ENCODE assay signal across 34 mouse cellular contexts in genomic region chr16:38594435-38594834, GRCm38 (mm10).
"Had no signal": no experiment of that assay in that cellular context is flagged by ENCODE, and none has a peak within 500 bp of the region (broad histone marks: within the 10 kb centered on the region; RNA-seq: fewer than 3 reads in every experiment).

No protein-coding gene starts in this region.

- H3K4me2 ChIP-seq: heart, embryonic 11.5 days; heart, embryonic 12.5 days; heart, embryonic 13.5 days; heart, embryonic 15.5 days; hindbrain, embryonic 12.5 days; hindbrain, embryonic 13.5 days; hindbrain, embryonic 14.5 days; hindbrain, embryonic 15.5 days; intestine, embryonic 15.5 days; kidney, embryonic 15.5 days had no signal

- DNase-seq: heart, postnatal 10 days; heart, postnatal 14 days; heart, postnatal 36 days; heart, postnatal 4 days; kidney, adult 11 months; kidney, adult 18-20 months; kidney, adult 2 months; kidney, adult 8-10 months; kidney, adult 9 months; kidney, postnatal 10 days; kidney, postnatal 25 days; kidney, postnatal 36 days; kidney, postnatal 4 days; layer of hippocampus, adult 9-11 months; layer of hippocampus, postnatal 36 days had no signal

- H3K27me3 ChIP-seq: heart, embryonic 12.5 days; heart, embryonic 13.5 days; heart, embryonic 15.5 days; hindbrain, embryonic 12.5 days; hindbrain, embryonic 13.5 days; hindbrain, embryonic 15.5 days; intestine, embryonic 15.5 days; kidney, embryonic 15.5 days had no signal

- H3K27ac ChIP-seq: heart, embryonic 13.5 days; heart, embryonic 15.5 days; hindbrain, embryonic 10.5 days; hindbrain, embryonic 12.5 days; hindbrain, embryonic 13.5 days; hindbrain, embryonic 14.5 days; hindbrain, embryonic 15.5 days; hindbrain, postnatal 0 days; intestine, embryonic 15.5 days; kidney, embryonic 15.5 days; kidney, postnatal 0 days; layer of hippocampus, adult 2 months; left cerebral cortex, adult 2 months had no signal

- H3K9ac ChIP-seq: heart, embryonic 12.5 days; heart, embryonic 13.5 days; heart, embryonic 15.5 days; hindbrain, embryonic 12.5 days; hindbrain, embryonic 13.5 days; hindbrain, embryonic 14.5 days; hindbrain, embryonic 15.5 days; intestine, embryonic 15.5 days; kidney, embryonic 15.5 days had no signal

- H3K9me3 ChIP-seq: heart, embryonic 12.5 days; heart, embryonic 13.5 days; heart, embryonic 15.5 days; hindbrain, embryonic 10.5 days; hindbrain, embryonic 12.5 days; hindbrain, embryonic 13.5 days; hindbrain, embryonic 15.5 days; intestine, embryonic 15.5 days; kidney, embryonic 15.5 days had no signal

- ATAC-seq: hindbrain, embryonic 16.5 days; hindbrain, postnatal 0 days; inflammation-experienced regulatory T-cells, adult 6 months; intestine, embryonic 15.5 days; intestine, embryonic 16.5 days; intestine, postnatal 0 days had no signal

- H3K4me1 ChIP-seq: heart, embryonic 12.5 days; heart, embryonic 15.5 days; hindbrain, embryonic 10.5 days; hindbrain, embryonic 12.5 days; hindbrain, embryonic 13.5 days; hindbrain, embryonic 15.5 days; intestine, embryonic 15.5 days; kidney, embryonic 15.5 days had no signal

- H3K4me3 ChIP-seq: heart, embryonic 12.5 days; heart, embryonic 13.5 days; heart, embryonic 15.5 days; hindbrain, embryonic 10.5 days; hindbrain, embryonic 12.5 days; hindbrain, embryonic 13.5 days; hindbrain, embryonic 15.5 days; intestine, embryonic 15.5 days; kidney, embryonic 15.5 days; layer of hippocampus, adult 2 months; left cerebral cortex, adult 2 months had no signal
